Mouse (Mus musculus): ENCODE data around the gene Lrrc28.

The Lrrc28 gene

DNA sequence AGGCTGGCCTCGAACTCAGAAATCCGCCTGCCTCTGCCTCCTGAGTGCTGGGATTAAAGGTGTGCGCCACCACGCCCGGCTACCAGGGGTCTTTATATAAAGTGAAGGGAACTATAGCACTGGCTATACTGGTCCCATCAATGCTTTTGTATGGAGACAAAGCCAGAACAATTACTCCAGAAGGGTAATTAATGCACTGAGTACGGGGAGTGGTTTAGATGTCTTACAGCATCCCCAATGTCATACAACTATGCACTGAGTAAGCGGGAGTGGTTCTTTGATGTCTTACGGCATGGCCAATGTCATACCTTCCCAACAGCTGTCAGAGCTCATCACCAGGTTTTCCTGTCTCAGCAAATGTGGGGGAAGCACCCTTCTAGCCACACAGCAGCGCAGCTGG lies 2.1 kb downstream of the Lrrc28 start:
- DNase-seq: no peak

DNA sequence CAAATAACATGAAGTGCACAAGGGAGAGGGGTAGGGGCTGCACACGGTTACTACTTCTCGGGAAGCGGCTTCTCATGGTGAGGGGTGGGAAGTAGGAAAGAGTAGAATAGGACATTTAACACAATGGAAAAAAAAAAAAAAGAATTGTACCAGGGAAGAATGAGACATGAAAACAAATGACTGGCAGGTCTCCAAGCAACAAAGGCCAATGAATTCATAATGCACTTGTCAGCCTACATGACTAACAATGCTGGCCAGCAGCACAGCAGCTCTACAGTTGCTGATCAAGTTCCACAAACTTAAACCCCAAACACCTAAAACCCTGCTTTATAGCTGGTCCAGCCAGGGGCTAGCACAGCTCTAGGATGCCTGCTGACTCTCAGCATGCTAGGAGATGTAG lies 6.1 kb downstream of the Lrrc28 start:
- no peak for DNase-seq

DNA sequence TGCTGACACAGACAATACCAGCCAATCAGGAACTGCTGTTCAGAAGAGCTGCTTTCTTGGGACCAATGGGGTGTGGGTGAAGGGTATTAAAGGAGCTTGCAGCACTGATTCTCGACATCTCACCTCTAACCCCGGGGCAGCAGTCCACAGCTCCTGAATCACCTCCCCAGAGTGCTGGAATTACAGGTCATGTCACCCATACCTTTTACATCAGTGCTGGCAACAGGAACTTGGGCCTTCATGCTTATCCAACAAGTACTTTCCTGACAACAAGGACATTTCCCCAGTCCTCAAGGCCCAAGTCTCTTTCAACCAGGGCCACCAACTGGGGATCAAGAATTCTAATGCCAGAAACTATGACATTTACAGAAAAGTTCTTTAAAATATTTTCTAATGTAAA lies 8.9 kb downstream of the Lrrc28 start:
- no peak for DNase-seq

- DNase-seq: no peak
These were observed 10.9 kb downstream of the Lrrc28 start for GRCm38 (mm10) chr7:67634210-67634609.

- no peak for DNase-seq
These were observed 12.7 kb downstream of the Lrrc28 start for GRCm38 (mm10) chr7:67632380-67632779.

GRCm38 (mm10) chr7:67630817-67631216 lies 14.3 kb downstream of the Lrrc28 start:
- DNase-seq: peak; percentile 79

DNA sequence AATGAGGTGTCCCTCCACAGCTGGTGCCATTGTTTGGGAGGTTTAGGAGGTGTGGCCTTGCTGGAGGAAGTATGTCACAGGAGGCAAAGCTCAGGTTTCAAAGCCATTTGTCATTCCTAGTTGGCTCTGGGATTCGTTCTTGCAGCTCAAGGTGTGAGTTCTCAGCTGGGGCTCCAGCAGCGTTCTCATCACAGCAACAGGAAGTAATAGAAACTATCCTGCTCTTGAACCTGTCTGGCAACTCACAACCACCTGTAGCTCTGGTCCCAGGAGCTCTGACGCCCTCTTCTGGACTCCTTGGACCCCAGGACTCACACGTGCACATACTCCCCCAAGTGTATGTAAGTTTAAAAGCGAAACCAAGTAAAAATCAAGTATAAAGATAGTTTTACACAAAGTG lies 15.4 kb downstream of the Lrrc28 start:
- DNase-seq: no peak

- DNase-seq: no peak
These were observed 18.4 kb downstream of the Lrrc28 start for GRCm38 (mm10) chr7:67626671-67627070.

GRCm38 (mm10) chr7:67622151-67622550 lies 22.9 kb downstream of the Lrrc28 start:
- DNase-seq: no peak

- no peak for DNase-seq
These were observed 25.2 kb downstream of the Lrrc28 start for GRCm38 (mm10) chr7:67619836-67620235.

- DNase-seq: no peak
These were observed 26.8 kb downstream of the Lrrc28 start for GRCm38 (mm10) chr7:67618316-67618715.

DNA sequence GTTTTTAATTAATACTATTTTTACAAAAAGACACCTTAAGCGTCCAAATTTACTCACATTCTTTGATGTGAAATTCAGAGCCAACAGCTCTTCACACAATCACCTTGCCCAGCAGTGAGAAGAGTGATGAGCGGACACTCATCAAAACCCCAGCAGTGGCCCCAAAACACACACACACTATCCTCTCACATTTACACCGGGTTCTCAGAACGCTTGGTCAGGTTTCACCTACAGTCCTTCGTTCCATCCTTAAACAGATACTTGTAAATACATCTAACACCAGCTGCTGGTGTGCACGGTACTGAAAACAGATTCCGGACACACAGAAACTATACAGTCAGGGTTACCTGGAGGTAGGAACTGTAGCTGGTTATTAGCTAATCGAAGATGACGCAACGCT lies 27.4 kb downstream of the Lrrc28 start:
- DNase-seq: no peak

GRCm38 (mm10) chr7:67616890-67617289 lies 28.2 kb downstream of the Lrrc28 start:
- no peak for DNase-seq

GRCm38 (mm10) chr7:67614464-67614861 lies 30.6 kb downstream of the Lrrc28 start:
- no peak for DNase-seq

- no peak for DNase-seq
These were observed 31.1 kb downstream of the Lrrc28 start for GRCm38 (mm10) chr7:67613795-67614463.

GRCm38 (mm10) chr7:67608348-67609024 lies 36.6 kb downstream of the Lrrc28 start:
- DNase-seq: no peak

- no peak for DNase-seq
These were observed 37.3 kb downstream of the Lrrc28 start for GRCm38 (mm10) chr7:67607669-67608347.

GRCm38 (mm10) chr7:67606250-67606649 lies 38.8 kb downstream of the Lrrc28 start:
- DNase-seq: no peak

DNA sequence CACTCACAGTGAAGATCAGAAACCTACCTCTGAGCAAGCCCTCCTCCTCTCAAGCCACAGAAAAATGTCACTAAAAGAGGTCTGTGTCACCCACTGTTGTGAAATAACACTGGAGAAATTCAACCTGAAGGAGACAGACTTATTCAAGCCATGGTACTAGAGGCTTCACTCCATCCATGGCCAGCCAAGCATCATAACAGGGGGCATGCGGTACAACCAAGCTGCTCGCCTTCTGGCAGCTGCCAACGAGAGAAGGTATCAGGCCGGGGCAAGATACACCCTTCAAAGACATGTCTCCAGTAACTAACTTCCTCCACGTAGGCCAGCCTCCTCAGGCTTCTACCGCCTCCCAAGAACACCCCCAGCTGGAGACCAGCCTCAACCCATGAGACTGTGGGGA lies 40.0 kb downstream of the Lrrc28 start:
- DNase-seq: no peak

GRCm38 (mm10) chr7:67598050-67598449 lies 47.0 kb downstream of the Lrrc28 start:
- DNase-seq: peak; percentile 71

DNA sequence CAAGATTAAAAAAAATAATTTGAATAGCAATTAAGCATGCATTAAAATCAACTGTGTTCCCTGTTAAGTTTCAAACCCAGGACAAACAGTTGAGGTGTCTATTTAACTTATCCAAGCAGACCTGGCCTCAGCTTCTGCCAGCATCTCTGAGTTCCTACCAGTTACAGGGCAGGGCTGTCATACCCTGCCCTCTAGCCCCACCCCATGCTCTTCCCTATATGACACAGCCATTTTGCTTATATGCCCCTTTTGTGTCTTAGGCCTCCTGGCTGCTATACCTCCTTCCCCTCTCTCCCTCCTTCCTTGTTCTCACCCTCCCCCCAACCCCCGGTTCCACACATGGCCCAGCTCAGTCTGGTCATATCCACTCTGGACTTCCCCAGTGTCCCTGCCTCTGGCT lies 48.1 kb downstream of the Lrrc28 start:
- no peak for DNase-seq

GRCm38 (mm10) chr7:67596322-67596721 lies 48.7 kb downstream of the Lrrc28 start:
- DNase-seq: no peak

DNA sequence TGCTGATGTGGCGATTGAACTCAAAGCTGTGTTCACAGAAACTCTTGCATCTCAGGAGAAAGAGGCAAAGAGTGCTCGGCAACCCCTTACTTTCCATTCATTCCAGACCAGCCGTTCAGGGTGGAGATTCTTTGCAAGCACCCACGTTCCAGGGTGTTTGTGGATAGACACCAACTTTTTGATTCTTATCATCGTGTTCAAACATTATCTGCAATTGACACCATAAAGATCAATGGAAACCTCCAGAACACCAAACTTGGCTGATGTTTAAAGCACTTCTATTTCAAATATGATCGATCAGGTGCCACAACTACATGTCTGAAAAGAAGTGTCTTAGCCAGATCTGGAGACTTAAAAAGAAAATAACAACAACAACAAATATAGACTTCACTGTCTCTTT lies 51.2 kb downstream of the Lrrc28 start:
- no peak for DNase-seq

DNA sequence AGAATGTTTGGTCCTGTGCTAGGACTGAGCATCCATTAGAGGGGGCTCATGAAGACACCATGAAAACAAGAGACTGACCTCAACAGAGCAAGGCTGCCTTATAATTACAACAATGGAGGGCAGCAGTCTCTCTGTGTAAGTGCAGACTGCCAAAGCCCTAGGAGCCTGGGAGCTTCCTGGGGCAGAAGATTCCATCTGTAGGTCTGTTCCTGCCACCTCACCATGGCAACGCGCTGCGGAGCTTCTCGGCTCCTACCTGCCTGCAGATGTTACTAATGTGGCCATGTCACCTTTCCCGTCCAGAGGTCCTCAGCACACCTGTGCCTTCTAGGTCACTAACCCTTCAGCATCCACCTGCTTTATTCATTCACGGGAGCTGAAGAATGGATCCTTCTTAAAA lies 52.4 kb downstream of the Lrrc28 start:
- DNase-seq: no peak
